Mouse (Mus musculus) kidney, adult 2 months (tissue): ENCODE results near the gene 1700013G24Rik. TPM values are rescaled to one million over a fixed set of nuclear protein-coding genes. Genes with fewer than 3 reads are reported as not detected.

Experiments used
- DNase-seq: peaks from one replicate; pipeline ENCODE4 v3.0.0; 2021
- H3K27ac ChIP-seq: fragments of 200-500 bp; 2 replicates; pipeline ENCODE4 v1.5.1; 2012; ENCODE audit warnings: low read depth, low read length, control low read depth, inconsistent platforms; ENCODE audit not compliant: insufficient read depth
- H3K27me3 ChIP-seq: fragments of 200-500 bp; replicated peaks from 2 replicates; pipeline ENCODE4 v1.6.1; 2012; ENCODE audit warnings: mild to moderate bottlenecking, moderate library complexity, low read length, inconsistent platforms; ENCODE audit not compliant: control insufficient read depth, insufficient read depth
- H3K36me3 ChIP-seq: fragments of 200-500 bp; 2 replicates; pipeline ENCODE4 v1.6.1; 2012; ENCODE audit warnings: mild to moderate bottlenecking, moderate library complexity, low read length, inconsistent platforms; ENCODE audit not compliant: control insufficient read depth, insufficient read depth
- H3K4me1 ChIP-seq: fragments of 200-500 bp; 2 replicates; pipeline ENCODE4 v1.6.1; 2011; ENCODE audit warnings: low read length; ENCODE audit not compliant: control insufficient read depth, insufficient read depth
- H3K4me3 ChIP-seq: fragments of 200-500 bp; 2 replicates; pipeline ENCODE4 v1.5.1; 2011; ENCODE audit warnings: mild to moderate bottlenecking, low read depth, low read length, control low read depth; ENCODE audit not compliant: insufficient read depth
- CTCF ChIP-seq: fragments of 200-500 bp; conservative IDR thresholded peaks from 2 replicates; pipeline ENCODE4 v1.5.1; 2011; ENCODE audit warnings: low read depth, mild to moderate bottlenecking, control low read depth, low read length, moderate library complexity, mixed read lengths; ENCODE audit not compliant: insufficient read depth, insufficient read length
- POLR2A ChIP-seq: fragments of 200-500 bp; IDR thresholded peaks from one replicate; pipeline ENCODE4 v1.6.1; 2011; ENCODE audit warnings: low read depth, low read length, control low read depth
- WGBS: fragments of 180-500 bp; shearing (Covaris S2); methylation state at CpG from one replicate; pipeline ENCODE4 v1.1.7; 2018; 5-methylcytosine and 5-hydroxymethylcytosine counted together
- polyA plus RNA-seq: library from polyadenylated mRNA; depleted of rRNA; stranded (reverse); fragments of >200 nt; gene quantifications from 2 replicates; pipeline ENCODE4 v1.2.3, GENCODE M21; 2012

The 1700013G24Rik gene
- polyA plus RNA-seq, 1 experiment = 0.22 TPM

GRCm38 (mm10) chr4:137467525-137467924, 14.4 kb downstream of the 1700013G24Rik start:
- no peaks in the 10 kb centered on the region for H3K4me1 ChIP-seq
- TF ChIP-seq POLR2A = no peak
- TF ChIP-seq CTCF = no peak
- H3K36me3 ChIP-seq = no peaks in the 10 kb centered on the region
- no peak overlapping the region for H3K27ac ChIP-seq
- no peak overlapping the region for H3K4me3 ChIP-seq
- H3K27me3 ChIP-seq = no peaks in the 10 kb centered on the region
- WGBS = 88% methylated on average over 2 of the region's 2 CpGs
- no peak for DNase-seq

DNA sequence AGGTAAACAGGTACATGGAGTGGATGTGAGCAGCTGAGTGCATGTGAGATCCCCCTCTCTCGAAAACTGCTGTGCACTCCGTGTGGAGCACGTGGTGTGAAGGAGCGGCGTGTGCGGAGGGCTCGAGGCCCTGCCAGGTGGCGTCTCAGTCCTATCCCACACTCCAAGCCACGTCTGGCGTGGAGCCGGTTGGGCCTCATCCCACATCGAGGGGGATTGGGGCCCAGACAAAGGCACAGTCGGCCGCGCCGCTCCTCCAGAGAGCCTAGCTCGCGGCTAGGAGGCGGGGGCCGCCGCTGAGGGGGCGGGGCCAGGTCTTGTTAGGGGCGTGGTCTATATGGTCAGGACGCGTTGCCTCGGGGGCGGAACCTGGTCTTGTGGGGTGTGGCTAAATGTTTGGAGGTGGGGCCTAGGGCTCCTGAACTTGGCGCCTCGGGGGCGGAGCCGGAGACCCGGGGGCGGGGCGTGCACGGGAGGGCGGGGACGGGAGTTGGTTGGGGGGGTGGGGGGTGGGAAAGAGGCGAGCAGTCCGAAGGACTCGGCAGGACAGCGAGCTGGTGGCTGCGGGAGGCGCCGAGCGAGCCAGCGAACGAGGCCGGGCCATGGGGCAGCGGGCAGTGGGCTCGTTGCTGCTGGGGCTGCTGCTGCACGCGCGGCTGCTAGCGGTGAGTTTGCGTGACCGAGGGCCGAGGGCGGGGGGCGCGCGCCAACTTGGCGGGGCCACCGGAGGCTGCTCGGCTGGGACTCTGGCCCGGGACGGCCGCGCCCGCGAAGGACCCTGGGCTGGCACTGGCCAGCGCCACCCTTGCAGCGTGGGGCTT, 15.4 kb downstream of the 1700013G24Rik start, which contains the start of gene Hspg2:
Gene Hspg2, plus strand, starts transcription at position 510 of the 821 bp plus-strand sequence.
- DNase-seq = peak; percentile 96
- Histone ChIP-seq H3K36me3 (no peaks in the 10 kb centered on the region), H3K27ac (peak within 1 kb of the TSS; percentile 42), H3K4me1 (no peaks in the 10 kb centered on the region; the same call in 1 of the 2 replicates), H3K4me3 (peak within 1 kb of the TSS; percentile 67), H3K27me3 (no peaks in the 10 kb centered on the region)
- WGBS = 1% methylated on average over 69 of the region's 72 CpGs
- no peak for TF ChIP-seq CTCF
- peak; percentile 61 for TF ChIP-seq POLR2A

GRCm38 (mm10) chr4:137469081-137469844, 16.2 kb downstream of the 1700013G24Rik start:
- H3K36me3 ChIP-seq = no peaks in the 10 kb centered on the region
- DNase-seq = peak; percentile 64
- TF ChIP-seq POLR2A (no peak), CTCF (no peak)
- H3K4me1 ChIP-seq = peaks cover 5% of the 10 kb centered on the region; the same call in 1 of the 2 replicates
- WGBS = 6% methylated on average over 20 of the region's 20 CpGs
- no peaks in the 10 kb centered on the region for H3K27me3 ChIP-seq
- peak overlapping the region; percentile 67 for H3K4me3 ChIP-seq
- peak overlapping the region; percentile 42 for H3K27ac ChIP-seq

DNA sequence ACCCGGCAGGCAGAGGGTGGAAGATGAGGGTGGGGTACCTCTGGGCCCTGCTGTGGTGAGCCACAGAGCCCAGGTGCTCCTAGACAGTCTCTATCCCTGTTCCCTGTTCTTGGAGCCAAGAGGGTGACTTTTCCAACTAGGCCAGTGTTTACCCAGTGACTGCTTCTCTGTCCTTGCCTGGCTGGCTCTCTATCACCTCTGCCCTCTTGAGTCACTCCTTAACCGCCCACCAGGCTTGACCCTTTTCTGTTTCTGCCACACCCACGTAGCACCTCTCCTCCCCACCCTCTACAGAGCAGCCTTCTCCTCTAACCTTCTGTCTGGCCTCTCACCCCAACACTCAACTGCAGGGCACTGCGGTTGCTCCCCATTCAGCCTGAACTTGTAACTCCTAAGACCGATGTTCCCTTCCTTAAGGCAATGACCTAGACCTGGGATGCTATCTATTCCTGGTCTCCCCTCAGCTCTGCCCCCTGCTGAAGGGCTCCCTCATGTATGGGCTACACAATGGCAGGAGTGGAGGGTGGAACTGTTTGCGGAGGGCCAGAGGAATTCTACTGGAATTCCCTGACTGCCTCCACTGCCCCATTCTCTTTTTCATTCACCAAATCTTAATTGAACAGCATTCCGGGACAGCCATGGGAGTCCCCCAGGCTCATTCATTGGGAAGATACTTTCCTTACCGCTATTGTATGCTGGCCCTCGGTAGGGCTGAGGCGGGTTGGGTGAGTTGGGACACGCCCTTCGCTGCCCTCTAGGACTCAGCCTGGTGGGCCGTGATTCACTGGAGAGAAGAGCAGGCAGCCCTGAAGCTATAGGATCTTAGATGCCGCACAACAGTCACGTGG, 17.0 kb downstream of the 1700013G24Rik start:
- DNase-seq = no peak
- Histone ChIP-seq H3K27ac (peak overlapping the region; percentile 46), H3K27me3 (no peaks in the 10 kb centered on the region), H3K4me1 (peaks cover 5% of the 10 kb centered on the region; the same call in 1 of the 2 replicates), H3K4me3 (peak overlapping the region; percentile 67), H3K36me3 (no peaks in the 10 kb centered on the region)
- WGBS = 49% methylated on average over 15 of the region's 15 CpGs
- TF ChIP-seq POLR2A = no peak
- no peak for TF ChIP-seq CTCF

DNA sequence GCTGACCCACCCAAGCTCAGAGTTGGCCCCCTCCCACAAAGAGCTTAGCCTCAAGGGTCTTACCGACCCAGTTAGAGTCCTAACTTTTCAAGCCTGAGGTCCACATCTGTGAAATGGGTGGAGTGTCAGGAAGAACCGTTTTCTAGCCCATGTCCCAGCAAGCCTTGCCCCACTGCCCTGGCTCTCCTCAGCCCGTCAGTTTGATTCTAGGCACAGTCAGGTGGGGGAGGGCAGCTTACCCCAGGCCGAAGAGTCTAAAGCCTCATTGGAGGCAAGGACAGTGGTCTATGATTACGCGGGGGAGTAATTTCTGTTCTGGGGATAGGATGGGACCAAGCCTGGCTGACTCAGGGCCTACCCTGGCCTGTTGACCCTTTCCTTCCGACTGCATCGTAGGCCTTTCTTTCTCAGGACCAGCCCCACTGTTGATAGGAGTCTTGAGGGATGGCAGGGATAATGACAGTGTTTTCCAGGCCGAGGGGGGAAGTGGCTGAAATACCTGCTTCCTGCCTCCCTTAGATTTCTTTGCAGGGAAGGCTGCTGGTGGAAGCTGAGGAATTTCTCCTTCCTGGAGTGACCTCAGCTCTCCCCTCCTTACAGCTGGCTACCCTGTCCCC, 17.7 kb downstream of the 1700013G24Rik start:
- no peak for TF ChIP-seq CTCF
- TF ChIP-seq POLR2A = no peak
- peak; percentile 43 for DNase-seq
- no peaks in the 10 kb centered on the region for H3K27me3 ChIP-seq
- H3K4me3 ChIP-seq = peak overlapping the region; percentile 67
- H3K4me1 ChIP-seq = peaks cover 5% of the 10 kb centered on the region; the same call in 1 of the 2 replicates
- 59% methylated on average over 9 of the region's 9 CpGs for WGBS
- no peaks in the 10 kb centered on the region for H3K36me3 ChIP-seq
- H3K27ac ChIP-seq = peak overlapping the region; percentile 46

DNA sequence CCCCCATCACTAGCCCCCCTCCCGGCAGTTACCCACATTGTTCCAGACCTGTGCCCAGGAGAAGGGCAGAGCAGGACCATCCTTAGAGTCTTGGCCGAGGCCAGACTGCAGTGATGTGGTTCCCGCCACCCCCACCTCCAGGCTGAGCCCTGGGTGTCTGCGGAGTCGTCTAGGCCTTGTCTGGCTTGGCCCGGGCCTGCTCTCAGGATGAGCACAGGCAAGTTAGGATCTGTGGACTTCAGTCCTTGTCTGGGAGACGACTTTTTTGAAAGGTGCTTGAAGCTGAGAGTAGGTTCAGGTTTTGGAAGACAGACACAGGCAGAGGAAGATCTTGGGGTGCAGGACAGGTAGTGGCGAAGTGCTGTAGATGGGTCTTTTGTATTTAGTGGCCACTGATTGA, 18.2 kb downstream of the 1700013G24Rik start:
- no peak for DNase-seq
- 51% methylated on average over 8 of the region's 8 CpGs for WGBS
- Histone ChIP-seq H3K36me3 (no peaks in the 10 kb centered on the region), H3K27me3 (no peaks in the 10 kb centered on the region), H3K4me1 (peaks cover 5% of the 10 kb centered on the region), H3K4me3 (peak overlapping the region; percentile 12; the same call in 1 of the 2 replicates), H3K27ac (peak overlapping the region; percentile 29; the same call in 1 of the 2 replicates)
- TF ChIP-seq CTCF (no peak), POLR2A (no peak)
